Mouse (Mus musculus) midbrain, embryonic 10.5 days (tissue): ENCODE measurements around the gene Arl15. TPM values are rescaled to one million over a fixed set of nuclear protein-coding genes. Genes with fewer than 3 reads are reported as not detected.

ENCODE experiments used
- DNase-seq: peaks from one replicate; pipeline ENCODE4 v3.0.0-alpha.2; 2017; ENCODE audit warnings: low spot score
- H3K27ac ChIP-seq: fragments of 300-500 bp; sonication (generic); replicated peaks from 2 replicates; pipeline ENCODE4 v1.5.1; 2016; ENCODE audit warnings: mild to moderate bottlenecking
- H3K27me3 ChIP-seq: fragments of 300-500 bp; sonication (generic); 2 replicates; pipeline ENCODE4 v1.6.1; 2016; ENCODE audit warnings: low read depth, mild to moderate bottlenecking; ENCODE audit not compliant: poor library complexity, severe bottlenecking
- H3K36me3 ChIP-seq: fragments of 300-500 bp; sonication (generic); 2 replicates; pipeline ENCODE4 v1.6.1; 2016; ENCODE audit warnings: mild to moderate bottlenecking, moderate library complexity
- H3K4me1 ChIP-seq: fragments of 300-500 bp; sonication (generic); 2 replicates; pipeline ENCODE4 v1.6.1; 2016
- H3K4me3 ChIP-seq: fragments of 300-500 bp; sonication (generic); 2 replicates; pipeline ENCODE4 v1.5.1; 2016; ENCODE audit warnings: mild to moderate bottlenecking, moderate library complexity
- H3K9me3 ChIP-seq: fragments of 300-500 bp; sonication (generic); replicated peaks from 2 replicates; pipeline ENCODE4 v1.6.1; 2016; ENCODE audit warnings: mild to moderate bottlenecking
- WGBS: fragments of 180-500 bp; shearing (Covaris S2); methylation state at CpG from one replicate; pipeline ENCODE4 v1.1.7; 2016; 5-methylcytosine and 5-hydroxymethylcytosine counted together
- polyA plus RNA-seq: library from polyadenylated mRNA; unstranded; fragments of >200 nt; fragmentation: Nextera tagmentation; extraction: Ambion mirVana; gene quantifications from 2 replicates; pipeline ENCODE4 v1.2.1, GENCODE M21; 2016

Gene Arl15
- polyA plus RNA-seq, 1 experiment from 2014 or later, result 10.4 TPM

GRCm38 (mm10) chr13:113838601-113839576 lies 44.6 kb downstream of the Arl15 start:
- 94% methylated on average over 16 of the region's 16 CpGs for WGBS
- Histone ChIP-seq H3K27ac (no peak overlapping the region), H3K4me1 (peaks cover 3% of the 10 kb centered on the region; the same call in 1 of the 2 replicates), H3K9me3 (no peaks in the 10 kb centered on the region), H3K4me3 (no peak overlapping the region), H3K27me3 (no peaks in the 10 kb centered on the region), H3K36me3 (0 out of 2 replicates have a peak, but pooled peaks cover 5% of the 10 kb centered on the region)
- DNase-seq, result no peak

DNA sequence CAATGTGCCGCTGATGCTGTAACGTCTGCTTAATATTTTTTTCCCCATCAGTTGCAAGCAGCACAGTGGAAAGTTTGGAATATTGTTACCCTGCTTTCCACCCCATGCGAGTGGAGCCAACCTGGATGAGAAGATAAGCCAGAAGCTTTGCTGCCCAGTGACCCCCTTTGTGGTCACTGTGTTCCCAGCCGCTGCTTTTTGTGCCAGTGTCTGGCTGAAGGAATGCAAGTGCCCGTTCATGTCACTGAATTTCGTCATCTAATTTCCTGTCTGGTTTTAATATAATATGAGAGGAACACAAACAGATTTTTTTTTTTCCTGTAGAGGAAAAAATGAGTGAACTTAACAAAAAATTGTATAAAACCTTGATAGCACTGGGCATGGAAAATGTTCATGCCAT lies 46.1 kb downstream of the Arl15 start:
- 95% methylated on average over 6 of the region's 6 CpGs for WGBS
- no peak for DNase-seq
- 0 out of 2 replicates have a peak, but pooled peaks cover 5% of the 10 kb centered on the region for H3K36me3 ChIP-seq

DNA sequence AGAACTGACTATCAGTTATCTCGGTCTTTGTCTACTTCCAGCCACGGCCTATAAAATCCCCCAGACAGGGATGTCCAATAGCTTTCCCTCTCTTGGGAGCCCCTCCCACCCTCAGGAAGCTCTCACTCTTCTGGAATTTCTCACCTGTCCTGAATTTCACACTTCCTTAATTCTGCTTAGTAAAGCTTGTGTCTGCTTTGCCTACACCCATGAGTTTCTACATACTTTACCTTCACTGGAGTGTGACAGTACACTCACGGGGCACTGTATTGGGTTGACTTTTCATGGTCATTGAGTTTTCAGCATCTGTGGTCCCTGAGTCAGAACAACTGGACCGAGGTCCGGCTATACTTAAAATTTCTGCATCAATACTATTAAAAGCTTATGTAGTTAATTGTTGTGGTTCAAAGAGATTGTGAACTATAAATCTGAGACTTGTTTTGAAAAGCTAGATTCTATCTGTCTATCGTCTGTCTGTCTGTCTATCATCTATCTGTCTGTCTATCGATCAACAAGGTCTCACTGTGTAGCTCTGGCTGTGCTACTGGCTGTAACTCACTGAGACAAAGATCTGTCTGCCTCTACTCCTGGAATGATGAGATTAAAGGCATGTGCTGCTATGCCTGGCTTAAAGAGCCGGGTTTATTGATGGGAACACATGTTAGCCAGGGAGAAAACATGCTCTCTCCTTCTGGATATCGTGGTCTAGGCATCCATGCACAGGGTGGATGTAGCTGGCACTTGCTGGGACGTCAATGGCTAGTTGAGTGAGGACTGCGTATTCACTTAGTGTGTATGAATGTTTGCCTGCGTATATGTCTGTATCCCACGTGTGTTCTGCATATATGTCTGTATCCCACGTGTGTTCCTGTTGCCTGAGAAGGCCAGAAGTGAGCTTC lies 48.4 kb downstream of the Arl15 start:
- Histone ChIP-seq H3K4me1 (peaks cover 16% of the 10 kb centered on the region), H3K27me3 (no peaks in the 10 kb centered on the region), H3K9me3 (no peaks in the 10 kb centered on the region), H3K36me3 (0 out of 2 replicates have a peak, but pooled peaks cover 5% of the 10 kb centered on the region), H3K27ac (no peak overlapping the region), H3K4me3 (no peak overlapping the region)
- no peak for DNase-seq
- 92% methylated on average over 14 of the region's 14 CpGs for WGBS

More for the DNA sequence above, 46.1 kb downstream of the Arl15 start:
- H3K4me3 ChIP-seq, result no peak overlapping the region
- peaks cover 3% of the 10 kb centered on the region; the same call in 1 of the 2 replicates for H3K4me1 ChIP-seq
- H3K9me3 ChIP-seq, result no peaks in the 10 kb centered on the region
- H3K27ac ChIP-seq, result no peak overlapping the region
- H3K27me3 ChIP-seq, result no peaks in the 10 kb centered on the region

GRCm38 (mm10) chr13:113843310-113843649 lies 49.0 kb downstream of the Arl15 start:
- Histone ChIP-seq H3K36me3 (0 out of 2 replicates have a peak, but pooled peaks cover 5% of the 10 kb centered on the region), H3K9me3 (no peaks in the 10 kb centered on the region), H3K27me3 (no peaks in the 10 kb centered on the region), H3K4me1 (peaks cover 16% of the 10 kb centered on the region), H3K27ac (no peak overlapping the region), H3K4me3 (no peak overlapping the region)
- no peak for DNase-seq
- 73% methylated on average over 3 of the region's 3 CpGs for WGBS

DNA sequence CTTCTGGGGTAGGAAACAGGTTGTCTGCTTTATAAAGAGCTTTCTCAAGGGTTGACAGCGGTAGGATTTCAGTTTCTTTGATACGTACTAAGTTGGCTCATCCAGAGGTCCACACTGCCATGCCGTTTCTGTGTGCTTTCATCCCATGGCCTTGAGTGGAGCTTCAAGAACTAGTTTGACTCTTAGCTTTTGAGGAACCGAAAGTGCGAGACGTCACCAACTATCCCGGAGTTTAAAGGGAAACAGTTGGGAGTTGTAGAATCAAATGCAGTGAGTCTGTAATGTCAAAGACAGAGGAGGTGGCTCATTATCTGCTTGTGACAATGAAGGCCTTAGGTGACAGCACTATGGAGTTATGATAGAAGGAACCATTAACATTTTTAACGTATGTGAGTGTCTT lies 49.6 kb downstream of the Arl15 start:
- DNase-seq, result no peak
- Histone ChIP-seq H3K9me3 (no peaks in the 10 kb centered on the region), H3K4me1 (peaks cover 16% of the 10 kb centered on the region), H3K36me3 (0 out of 2 replicates have a peak, but pooled peaks cover 5% of the 10 kb centered on the region), H3K27ac (no peak overlapping the region), H3K4me3 (no peak overlapping the region), H3K27me3 (no peaks in the 10 kb centered on the region)
- WGBS, result 94% methylated on average over 8 of the region's 8 CpGs

DNA sequence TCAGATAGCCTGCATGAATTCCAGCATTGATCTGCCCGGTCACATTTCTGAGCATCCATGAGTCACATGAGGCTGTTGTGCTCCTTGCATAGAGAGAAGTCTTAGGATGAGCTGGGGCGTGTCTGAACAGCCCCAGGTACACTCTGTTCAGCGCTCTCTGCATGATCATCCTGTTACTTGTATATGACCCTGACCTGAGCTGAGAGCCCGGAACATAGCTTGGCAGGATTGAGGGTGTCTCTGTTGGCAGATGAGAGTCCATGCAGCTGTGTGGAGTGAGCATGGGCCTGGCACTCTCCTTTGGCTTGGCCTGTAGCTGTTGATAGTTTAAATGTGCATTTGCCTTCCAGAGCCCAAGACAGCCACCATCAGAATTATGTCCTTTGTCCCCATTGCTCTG lies 50.4 kb downstream of the Arl15 start:
- DNase-seq, result no peak
- WGBS, result 92% methylated on average over 4 of the region's 4 CpGs

GRCm38 (mm10) chr13:113845229-113845628 lies 50.9 kb downstream of the Arl15 start:
- Histone ChIP-seq H3K9me3 (no peaks in the 10 kb centered on the region), H3K36me3 (0 out of 2 replicates have a peak, but pooled peaks cover 7% of the 10 kb centered on the region), H3K4me1 (peaks cover 16% of the 10 kb centered on the region), H3K4me3 (no peak overlapping the region), H3K27me3 (no peaks in the 10 kb centered on the region), H3K27ac (peak overlapping the region; percentile 28; the same call in 1 of the 2 replicates)
- 59% methylated on average over 1 of the region's 1 CpGs for WGBS
- no peak for DNase-seq

More for the DNA sequence above, 50.4 kb downstream of the Arl15 start:
- Histone ChIP-seq H3K27me3 (no peaks in the 10 kb centered on the region), H3K9me3 (no peaks in the 10 kb centered on the region), H3K36me3 (0 out of 2 replicates have a peak, but pooled peaks cover 4% of the 10 kb centered on the region), H3K4me3 (no peak overlapping the region), H3K4me1 (peaks cover 16% of the 10 kb centered on the region), H3K27ac (no peak overlapping the region)

DNA sequence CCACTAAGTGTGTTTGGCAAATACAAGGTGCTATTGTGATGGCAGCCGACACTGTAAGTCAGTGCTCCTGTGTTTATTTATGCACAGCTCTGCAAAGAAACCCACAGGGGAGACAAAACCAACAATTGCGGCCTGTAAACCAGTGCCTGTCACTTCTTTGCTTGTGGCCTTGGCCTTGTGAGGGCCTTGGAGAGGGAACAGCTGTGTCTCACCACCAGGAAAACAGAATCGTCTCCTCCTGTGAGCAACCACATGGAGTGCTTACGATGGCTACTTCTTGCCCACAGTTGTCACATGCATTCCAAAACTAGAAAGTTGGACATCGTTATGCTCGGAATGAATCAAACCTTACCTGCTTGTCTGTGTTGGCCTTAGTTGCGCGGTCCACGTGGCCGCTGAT lies 52.1 kb downstream of the Arl15 start:
- no peaks in the 10 kb centered on the region for H3K27me3 ChIP-seq
- H3K27ac ChIP-seq, result no peak overlapping the region
- H3K36me3 ChIP-seq, result peaks cover 15% of the 10 kb centered on the region; the same call in 1 of the 2 replicates
- no peak overlapping the region for H3K4me3 ChIP-seq
- no peaks in the 10 kb centered on the region for H3K9me3 ChIP-seq
- WGBS, result 76% methylated on average over 10 of the region's 10 CpGs
- no peak for DNase-seq
- H3K4me1 ChIP-seq, result peaks cover 16% of the 10 kb centered on the region

GRCm38 (mm10) chr13:113850431-113851034 lies 56.2 kb downstream of the Arl15 start:
- WGBS, result 88% methylated on average over 8 of the region's 8 CpGs
- Histone ChIP-seq H3K27me3 (no peaks in the 10 kb centered on the region), H3K27ac (no peak overlapping the region), H3K4me3 (no peak overlapping the region), H3K4me1 (peaks cover 12% of the 10 kb centered on the region), H3K9me3 (no peaks in the 10 kb centered on the region), H3K36me3 (peaks cover 15% of the 10 kb centered on the region; the same call in 1 of the 2 replicates)
- no peak for DNase-seq

- Histone ChIP-seq H3K27me3 (no peaks in the 10 kb centered on the region), H3K36me3 (peaks cover 15% of the 10 kb centered on the region; the same call in 1 of the 2 replicates), H3K27ac (no peak overlapping the region), H3K4me1 (peaks cover under 1% of the 10 kb centered on the region; the same call in 1 of the 2 replicates), H3K9me3 (no peaks in the 10 kb centered on the region), H3K4me3 (no peak overlapping the region)
- WGBS, result 89% methylated on average over 13 of the region's 13 CpGs
- no peak for DNase-seq
These were observed 57.5 kb downstream of the Arl15 start for GRCm38 (mm10) chr13:113851602-113852375.

DNA sequence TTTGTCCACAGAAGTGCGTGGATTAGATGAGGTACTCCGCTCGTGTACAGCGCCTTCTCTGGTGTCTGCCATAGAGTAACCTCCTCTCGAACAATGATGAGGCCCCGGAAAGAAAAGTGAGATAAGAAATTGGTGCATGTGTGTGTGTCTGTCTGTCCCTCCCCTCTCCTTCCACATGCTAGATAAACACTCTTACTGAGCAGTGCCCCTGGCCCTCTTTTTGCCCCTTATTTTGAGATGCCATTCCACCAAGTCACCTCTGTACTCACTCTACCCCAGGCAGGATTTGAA lies 58.0 kb downstream of the Arl15 start:
- 95% methylated on average over 6 of the region's 6 CpGs for WGBS
- no peaks in the 10 kb centered on the region for H3K27me3 ChIP-seq
- peaks cover 15% of the 10 kb centered on the region; the same call in 1 of the 2 replicates for H3K36me3 ChIP-seq
- no peaks in the 10 kb centered on the region for H3K9me3 ChIP-seq
- DNase-seq, result no peak
- no peak overlapping the region for H3K4me3 ChIP-seq
- H3K4me1 ChIP-seq, result 0 out of 2 replicates have a peak, but pooled peaks cover 3% of the 10 kb centered on the region
- no peak overlapping the region for H3K27ac ChIP-seq
